Mouse (Mus musculus) cerebellum, adult 2 months (tissue): ENCODE results near the gene Cpne5. TPM values are rescaled to one million over a fixed set of nuclear protein-coding genes. Genes with fewer than 3 reads are reported as not detected.

Experiments used
- DNase-seq, 2 experiments: peaks; one replicate each; pipeline ENCODE4 v3.0.0; 2021
- H3K27ac ChIP-seq: fragments of 200-500 bp; 2 replicates; pipeline ENCODE4 v1.5.1; 2012; ENCODE audit warnings: low read length, control low read depth, inconsistent platforms; ENCODE audit not compliant: insufficient read depth
- H3K27me3 ChIP-seq: fragments of 200-500 bp; 2 replicates; pipeline ENCODE4 v1.6.1; 2012; ENCODE audit warnings: inconsistent platforms, mild to moderate bottlenecking, low read length, moderate library complexity; ENCODE audit not compliant: control insufficient read depth, insufficient read depth
- H3K4me1 ChIP-seq: fragments of 200-500 bp; 2 replicates; pipeline ENCODE4 v1.6.1; 2011; ENCODE audit warnings: low read length; ENCODE audit not compliant: control insufficient read depth, insufficient read depth
- H3K4me3 ChIP-seq: fragments of 200-500 bp; replicated peaks from 2 replicates; pipeline ENCODE3; 2011; ENCODE audit warnings: mild to moderate bottlenecking, low read depth, low read length, control low read depth; ENCODE audit not compliant: insufficient read depth
- CTCF ChIP-seq: fragments of 200-500 bp; IDR thresholded peaks from 2 replicates; pipeline ENCODE4 v1.5.1; 2011; ENCODE audit warnings: low read depth, mild to moderate bottlenecking, control low read depth, low read length, moderate library complexity, borderline replicate concordance; ENCODE audit not compliant: insufficient read depth
- POLR2A ChIP-seq: fragments of 200-500 bp; IDR thresholded peaks from 2 replicates; pipeline ENCODE4 v1.6.1; 2011; ENCODE audit warnings: low read length, control low read depth, borderline replicate concordance; ENCODE audit not compliant: insufficient read depth
- WGBS: fragments of 180-500 bp; shearing (Covaris S2); methylation state at CpG from one replicate; pipeline ENCODE4 v1.1.7; 2018; 5-methylcytosine and 5-hydroxymethylcytosine counted together
- polyA plus RNA-seq: library from polyadenylated mRNA; depleted of rRNA; stranded (reverse); fragments of >200 nt; gene quantifications from 2 replicates; pipeline ENCODE4 v1.2.3, GENCODE M21; 2012

Gene Cpne5
- polyA plus RNA-seq, 1 experiment = 8.4 TPM

DNA sequence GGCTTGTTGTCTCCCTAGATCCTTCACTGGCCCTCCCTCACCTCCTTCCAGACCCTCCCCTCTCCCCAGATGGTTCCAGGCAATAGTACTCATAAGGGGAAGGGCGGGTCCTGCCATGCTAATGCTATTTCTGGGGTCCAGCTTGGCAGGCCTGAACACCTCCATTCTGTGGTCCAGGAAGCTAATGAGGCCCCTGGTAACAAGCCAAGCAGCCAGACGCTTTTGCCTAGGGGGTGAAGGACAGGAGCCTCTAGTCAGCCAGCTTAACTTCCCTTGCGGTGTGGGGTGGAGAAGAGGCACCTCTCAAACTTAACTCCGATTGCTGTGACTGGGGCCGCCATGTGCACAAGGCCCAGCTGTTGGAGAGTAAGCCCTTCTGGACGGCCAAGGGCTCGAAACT is 88.2 kb downstream of the Cpne5 start:
- Histone ChIP-seq H3K27me3 (no peaks in the 10 kb centered on the region), H3K4me1 (no peaks in the 10 kb centered on the region), H3K4me3 (no peak overlapping the region), H3K27ac (no peak overlapping the region)
- 47% methylated on average over 7 of the region's 7 CpGs for WGBS
- DNase-seq = peak in 1 of 2 experiments; percentile 22
- no peak for TF ChIP-seq CTCF
- TF ChIP-seq POLR2A = no peak

DNA sequence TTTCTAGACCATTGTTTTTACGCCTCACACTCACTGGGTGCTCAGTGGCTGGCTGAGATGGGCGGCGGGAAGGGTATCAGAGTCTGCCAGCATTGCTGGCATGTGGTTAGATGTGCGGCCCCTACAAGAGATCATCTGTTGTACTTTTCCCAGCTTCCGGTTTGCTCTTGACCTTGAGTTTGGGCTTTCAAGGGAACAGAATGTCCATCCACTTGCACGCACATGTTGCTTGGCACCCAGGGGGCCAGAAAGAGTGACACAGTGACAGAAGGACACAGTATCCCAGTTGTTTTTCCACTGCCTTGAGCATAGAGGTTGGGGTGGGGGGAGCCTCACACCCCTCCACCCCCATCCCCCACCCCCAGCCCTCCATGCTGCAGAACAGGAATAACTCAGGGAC is 90.2 kb downstream of the Cpne5 start:
- Histone ChIP-seq H3K4me1 (no peaks in the 10 kb centered on the region), H3K27ac (no peak overlapping the region), H3K27me3 (no peaks in the 10 kb centered on the region), H3K4me3 (no peak overlapping the region)
- TF ChIP-seq POLR2A = no peak
- TF ChIP-seq CTCF = no peak
- WGBS = 53% methylated on average over 6 of the region's 6 CpGs
- no peak for DNase-seq

DNA sequence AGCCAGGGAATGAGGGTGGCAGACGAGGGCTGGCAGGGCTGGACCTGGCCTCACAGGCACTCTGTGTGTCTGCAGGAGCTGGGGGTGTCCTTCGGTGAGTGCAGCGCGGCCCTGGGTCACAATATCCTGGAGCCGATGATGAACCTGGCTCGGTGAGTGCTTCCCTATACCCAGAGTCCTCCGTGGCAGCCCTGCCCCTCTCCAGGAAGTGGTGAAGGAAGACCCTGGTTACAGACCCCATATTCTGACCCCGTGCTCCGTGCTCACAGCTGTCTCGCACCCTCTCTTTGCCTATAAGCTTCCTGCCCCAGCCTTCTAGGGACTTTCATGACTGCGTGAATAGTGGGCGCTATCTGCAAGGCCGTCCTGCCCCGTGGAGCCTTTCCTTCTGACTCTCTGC is 90.7 kb downstream of the Cpne5 start:
- WGBS = 85% methylated on average over 14 of the region's 14 CpGs
- no peak overlapping the region for H3K27ac ChIP-seq
- TF ChIP-seq POLR2A (no peak), CTCF (no peak)

GRCm38 (mm10) chr17:29145101-29145500 is 92.9 kb downstream of the Cpne5 start:
- no peak for TF ChIP-seq POLR2A
- no peak for TF ChIP-seq CTCF
- Histone ChIP-seq H3K27ac (no peak overlapping the region), H3K4me1 (no peaks in the 10 kb centered on the region), H3K27me3 (no peaks in the 10 kb centered on the region), H3K4me3 (no peak overlapping the region)
- 88% methylated on average over 12 of the region's 12 CpGs for WGBS
- DNase-seq = no peak

More for the DNA sequence above, 90.7 kb downstream of the Cpne5 start:
- no peak for DNase-seq
- Histone ChIP-seq H3K27me3 (no peaks in the 10 kb centered on the region), H3K4me3 (no peak overlapping the region), H3K4me1 (no peaks in the 10 kb centered on the region)

DNA sequence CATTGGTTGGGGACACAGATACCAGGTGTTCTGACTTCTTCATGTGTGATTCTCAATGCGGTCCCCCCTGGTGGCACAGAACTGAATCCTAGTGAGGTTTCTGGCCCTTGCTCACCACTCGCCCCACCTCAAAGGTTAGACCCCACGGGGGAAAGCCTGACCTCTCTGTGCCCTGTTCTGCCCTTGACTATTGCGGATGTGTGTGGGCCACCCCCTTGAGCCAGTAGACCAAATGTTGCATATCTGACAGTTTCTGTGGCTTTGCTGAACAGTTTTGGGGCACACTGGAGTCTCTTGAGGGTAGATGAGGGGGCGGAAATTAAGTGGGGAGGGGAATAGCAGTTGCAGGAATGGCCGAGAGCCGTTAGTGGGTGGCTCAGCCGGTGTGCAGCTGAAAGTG is 94.7 kb downstream of the Cpne5 start:
- Histone ChIP-seq H3K27ac (no peak overlapping the region), H3K4me3 (no peak overlapping the region), H3K4me1 (no peaks in the 10 kb centered on the region), H3K27me3 (no peaks in the 10 kb centered on the region)
- TF ChIP-seq POLR2A (no peak), CTCF (no peak)
- WGBS = 90% methylated on average over 8 of the region's 8 CpGs
- no peak for DNase-seq

- H3K4me3 ChIP-seq = no peak overlapping the region
- TF ChIP-seq CTCF (no peak), POLR2A (no peak)
- 95% methylated on average over 3 of the region's 3 CpGs for WGBS
- no peak overlapping the region for H3K27ac ChIP-seq
- H3K4me1 ChIP-seq = peaks cover under 1% of the 10 kb centered on the region
- no peaks in the 10 kb centered on the region for H3K27me3 ChIP-seq
- no peak for DNase-seq
Observed at GRCm38 (mm10) chr17:29141577-29141976, 96.4 kb downstream of the Cpne5 start.

DNA sequence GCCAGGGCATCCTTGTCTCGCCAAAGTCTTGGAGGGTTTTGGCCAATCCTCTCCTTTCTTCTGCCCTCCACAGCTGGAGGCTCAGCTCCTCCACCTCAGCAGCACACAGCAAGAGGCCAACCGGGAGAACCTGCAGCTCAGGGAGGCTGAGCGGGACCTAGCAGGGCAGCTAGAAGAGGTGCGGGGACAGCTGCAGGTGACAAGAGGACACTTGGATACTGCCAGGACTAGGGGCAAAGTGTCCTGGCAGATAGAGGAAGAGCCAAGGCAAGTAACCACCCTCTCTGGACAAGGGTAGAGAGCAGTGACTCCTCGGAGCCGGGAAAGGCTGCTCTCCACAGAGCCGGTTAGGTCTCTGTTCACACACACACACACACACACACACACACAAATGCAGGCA is 100.1 kb downstream of the Cpne5 start:
- no peaks in the 10 kb centered on the region for H3K27me3 ChIP-seq
- peaks cover 11% of the 10 kb centered on the region for H3K4me1 ChIP-seq
- H3K27ac ChIP-seq = no peak overlapping the region
- H3K4me3 ChIP-seq = no peak overlapping the region
- no peak for DNase-seq
- no peak for TF ChIP-seq POLR2A
- TF ChIP-seq CTCF = no peak
- 90% methylated on average over 7 of the region's 7 CpGs for WGBS

DNA sequence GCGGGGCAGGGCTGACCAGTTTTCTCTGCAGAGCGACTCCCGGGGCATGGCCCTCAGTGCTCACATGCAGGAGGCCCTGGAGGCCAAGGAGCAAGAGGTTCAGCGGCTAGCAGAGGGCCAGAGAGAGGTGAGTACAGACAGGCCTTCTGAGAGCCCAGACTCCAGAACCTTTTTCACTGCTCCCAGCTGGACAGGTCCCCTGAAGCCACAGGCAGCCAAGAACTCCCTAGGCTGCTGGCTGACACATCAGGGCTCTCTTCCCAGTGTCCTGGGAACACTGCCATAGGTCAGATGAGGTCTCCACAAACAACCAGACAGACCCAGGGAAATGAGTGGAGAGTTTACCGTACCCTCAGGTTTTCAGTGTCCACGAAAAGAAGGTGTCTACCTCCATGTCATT is 101.7 kb downstream of the Cpne5 start:
- no peaks in the 10 kb centered on the region for H3K27me3 ChIP-seq
- no peak overlapping the region for H3K4me3 ChIP-seq
- TF ChIP-seq CTCF (no peak), POLR2A (no peak)
- 32% methylated on average over 6 of the region's 6 CpGs for WGBS
- H3K4me1 ChIP-seq = peaks cover 11% of the 10 kb centered on the region
- no peak overlapping the region for H3K27ac ChIP-seq
- peak; percentile 48 to 66 for DNase-seq

DNA sequence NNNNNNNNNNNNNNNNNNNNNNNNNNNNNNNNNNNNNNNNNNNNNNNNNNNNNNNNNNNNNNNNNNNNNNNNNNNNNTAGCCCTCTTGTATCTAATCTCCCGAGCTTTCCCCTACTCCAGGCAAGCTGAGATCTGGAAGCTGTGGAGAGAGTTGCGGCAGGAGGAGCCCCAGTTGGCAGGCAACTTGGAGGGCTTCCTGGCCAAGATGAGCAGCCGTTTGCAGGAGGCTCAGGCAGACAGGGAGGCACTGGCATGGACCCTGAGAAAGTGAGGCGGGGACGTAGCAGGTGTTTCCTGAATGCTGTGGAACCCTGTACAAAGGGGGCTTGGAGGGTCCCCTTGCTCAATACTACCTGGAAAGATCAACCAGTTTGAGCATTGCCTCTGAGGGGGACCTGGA is 102.9 kb downstream of the Cpne5 start:
- TF ChIP-seq CTCF = no peak
- no peak for TF ChIP-seq POLR2A
- 21% methylated on average over 5 of the region's 5 CpGs for WGBS

GRCm38 (mm10) chr17:29129341-29129740 is 108.6 kb downstream of the Cpne5 start:
- Histone ChIP-seq H3K4me1 (no peaks in the 10 kb centered on the region; the same call in 1 of the 2 replicates), H3K27ac (no peak overlapping the region), H3K4me3 (no peak overlapping the region), H3K27me3 (no peaks in the 10 kb centered on the region)
- DNase-seq = no peak
- WGBS = 29% methylated on average over 5 of the region's 5 CpGs
- no peak for TF ChIP-seq POLR2A
- TF ChIP-seq CTCF = no peak

More for the DNA sequence above, 102.9 kb downstream of the Cpne5 start:
- Histone ChIP-seq H3K4me1 (peaks cover 11% of the 10 kb centered on the region), H3K27me3 (no peaks in the 10 kb centered on the region), H3K4me3 (no peak overlapping the region), H3K27ac (no peak overlapping the region)
- DNase-seq = no peak
